Mouse (Mus musculus) erythroblast, embryonic 14.5 days (primary cell): ENCODE results near the gene Gpr155.

Experiments used
- GATA1 ChIP-seq: IDR thresholded peaks from 2 replicates; pipeline ENCODE4 v1.6.1; 2012; ENCODE audit warnings: low read length, inconsistent platforms, mixed read lengths
- TAL1 ChIP-seq: IDR thresholded peaks from 3 replicates; pipeline ENCODE4 v1.6.1; 2012; ENCODE audit warnings: low read length, inconsistent platforms, mixed read lengths

- TF ChIP-seq GATA1 (no peak), TAL1 (no peak)
These were observed 9.1 kb upstream of the Gpr155 start for GRCm38 (mm10) chr2:73395516-73395915.
